Mouse (Mus musculus) limb, embryonic 14.5 days (tissue): ENCODE measurements around the gene Shld2. TPM values are rescaled to one million over a fixed set of nuclear protein-coding genes. Genes with fewer than 3 reads are reported as not detected.
A peak's percentile ranks its signal among the peaks of the same experiment; 100 is the strongest.
"Not testable (repeated sequence)": the region's sequence is repeated elsewhere in the genome, so short reads cannot be mapped to it uniquely, and the experiment has no call there.

Experiments
- ATAC-seq: fragments of 200-750 bp; cut with Nextera tagmentation; 2 replicates; pipeline ENCODE4 v1.8.0; 2017; ENCODE audit warnings: low read depth, moderate number of reproducible peaks, moderate TSS enrichment; ENCODE audit not compliant: low FRiP score
- DNase-seq: peaks from one replicate; pipeline ENCODE4 v3.0.0-alpha.2; 2015; ENCODE audit warnings: low spot score
- H3K27ac ChIP-seq: fragments of 300-500 bp; sonication (generic); replicated peaks from 2 replicates; pipeline ENCODE4 v1.5.1; 2014; ENCODE audit warnings: low read depth, mild to moderate bottlenecking, low read length, moderate library complexity, mixed read lengths
- H3K27me3 ChIP-seq: fragments of 300-500 bp; sonication (generic); 2 replicates; pipeline ENCODE4 v1.6.1; 2014; ENCODE audit warnings: low read length, mixed read lengths; ENCODE audit not compliant: control insufficient read depth, insufficient read depth
- H3K36me3 ChIP-seq: fragments of 300-500 bp; sonication (generic); 2 replicates; pipeline ENCODE4 v1.6.1; 2014; ENCODE audit warnings: mild to moderate bottlenecking, low read length, moderate library complexity, mixed read lengths; ENCODE audit not compliant: control insufficient read depth, insufficient read depth
- H3K4me1 ChIP-seq: fragments of 300-500 bp; sonication (generic); 2 replicates; pipeline ENCODE4 v1.6.1; 2014; ENCODE audit warnings: antibody characterized with exemption, low read length, mixed read lengths; ENCODE audit not compliant: control insufficient read depth, insufficient read depth
- H3K4me2 ChIP-seq: fragments of 300-500 bp; sonication (generic); replicated peaks from 2 replicates; pipeline ENCODE4 v1.6.1; 2014; ENCODE audit warnings: low read depth, mild to moderate bottlenecking, low read length, moderate library complexity; ENCODE audit not compliant: severe bottlenecking
- H3K4me3 ChIP-seq: fragments of 300-500 bp; sonication (generic); replicated peaks from 2 replicates; pipeline ENCODE4 v1.5.1; 2014; ENCODE audit warnings: low read length
- H3K9ac ChIP-seq: fragments of 300-500 bp; sonication (generic); 2 replicates; pipeline ENCODE4 v1.6.1; 2014; ENCODE audit warnings: mild to moderate bottlenecking, low read depth, low read length, moderate library complexity; ENCODE audit not compliant: severe bottlenecking
- H3K9me3 ChIP-seq: fragments of 300-500 bp; sonication (generic); 2 replicates; pipeline ENCODE4 v1.6.1; 2016; ENCODE audit warnings: low read length; ENCODE audit not compliant: control insufficient read depth
- POLR2A ChIP-seq: fragments of 200-500 bp; IDR thresholded peaks from 2 replicates; pipeline ENCODE4 v1.8.0; 2012; ENCODE audit warnings: inconsistent platforms, mild to moderate bottlenecking, moderate library complexity, borderline replicate concordance; ENCODE audit not compliant: insufficient read depth, insufficient read length; ENCODE audit errors: extremely low read depth
- WGBS: fragments of 180-500 bp; shearing (Covaris S2); extraction: QIAGEN DNeasy Blood & Tissue Kit; methylation state at CpG from one replicate; pipeline ENCODE4 v1.1.7; 2014; 5-methylcytosine and 5-hydroxymethylcytosine counted together
- polyA plus RNA-seq, 2 experiments: library from polyadenylated mRNA; depleted of rRNA in 1 of 2; stranded (reverse) in 1 of 2; unstranded in 1 of 2; fragments of >200 nt; fragmentation: Nextera tagmentation in 1 of 2; extraction: Ambion mirVana in 1 of 2; gene quantifications; 2 replicates each; pipeline versions ENCODE4 v1.2.1 to v1.2.3; 2012 to 2014

The Shld2 gene
- polyA plus RNA-seq, 2 experiments, result 6.7 to 11.7 TPM

GRCm38 (mm10) chr14:34318113-34318512 is 7.8 kb upstream of the Shld2 start:
- Histone ChIP-seq H3K27ac (no peak overlapping the region), H3K9me3 (no peaks in the 10 kb centered on the region), H3K9ac (no peak overlapping the region), H3K27me3 (no peaks in the 10 kb centered on the region), H3K4me1 (peaks cover 3% of the 10 kb centered on the region), H3K4me2 (no peak overlapping the region), H3K36me3 (peaks cover 29% of the 10 kb centered on the region), H3K4me3 (no peak overlapping the region)
- no peak; the same call in 1 of the 2 replicates for ATAC-seq
- TF ChIP-seq POLR2A, result no peak
- DNase-seq, result peak; percentile 26

- H3K4me1 ChIP-seq, result peaks cover 8% of the 10 kb centered on the region
- ATAC-seq (no peak), DNase-seq (no peak)
- no peak overlapping the region for H3K4me2 ChIP-seq
- H3K9ac ChIP-seq, result no peak overlapping the region
- WGBS, result 89% methylated on average over 3 of the region's 3 CpGs
- H3K27ac ChIP-seq, result no peak overlapping the region
- H3K9me3 ChIP-seq, result no peaks in the 10 kb centered on the region
- peaks cover 28% of the 10 kb centered on the region for H3K36me3 ChIP-seq
- no peak for TF ChIP-seq POLR2A
- H3K4me3 ChIP-seq, result no peak overlapping the region
- no peaks in the 10 kb centered on the region for H3K27me3 ChIP-seq
Measured at GRCm38 (mm10) chr14:34317431-34317830, 7.1 kb upstream of the Shld2 start.

- H3K4me3 ChIP-seq, result no peak overlapping the region
- H3K27me3 ChIP-seq, result no peaks in the 10 kb centered on the region
- 97% methylated on average over 2 of the region's 2 CpGs for WGBS
- no peaks in the 10 kb centered on the region for H3K9me3 ChIP-seq
- TF ChIP-seq POLR2A, result no peak
- ATAC-seq (no peak), DNase-seq (no peak)
- H3K9ac ChIP-seq, result no peak overlapping the region
- peaks cover 11% of the 10 kb centered on the region for H3K4me1 ChIP-seq
- H3K4me2 ChIP-seq, result no peak overlapping the region
- no peak overlapping the region for H3K27ac ChIP-seq
- H3K36me3 ChIP-seq, result peaks cover 24% of the 10 kb centered on the region
Measured at GRCm38 (mm10) chr14:34316346-34316745, 6.1 kb upstream of the Shld2 start.

GRCm38 (mm10) chr14:34314796-34315195 is 4.5 kb upstream of the Shld2 start:
- H3K9me3 ChIP-seq, result no peaks in the 10 kb centered on the region
- DNase-seq, result no peak
- no peaks in the 10 kb centered on the region for H3K27me3 ChIP-seq
- no peak overlapping the region for H3K4me3 ChIP-seq
- peaks cover 11% of the 10 kb centered on the region for H3K4me1 ChIP-seq
- 53% methylated on average over 3 of the region's 3 CpGs for WGBS
- H3K27ac ChIP-seq, result no peak overlapping the region
- peaks cover 11% of the 10 kb centered on the region for H3K36me3 ChIP-seq
- H3K4me2 ChIP-seq, result no peak overlapping the region
- TF ChIP-seq POLR2A, result no peak
- no peak overlapping the region for H3K9ac ChIP-seq
- no peak for ATAC-seq

- H3K27me3 ChIP-seq, H3K9ac ChIP-seq, H3K36me3 ChIP-seq, H3K4me2 ChIP-seq, H3K4me3 ChIP-seq, DNase-seq, ATAC-seq, H3K27ac ChIP-seq, H3K9me3 ChIP-seq: not testable (repeated sequence)
- H3K4me1 ChIP-seq, result peaks cover 11% of the 10 kb centered on the region
- 88% methylated on average over 8 of the region's 8 CpGs for WGBS
Measured at GRCm38 (mm10) chr14:34314383-34314782, 4.1 kb upstream of the Shld2 start.

- WGBS, result 94% methylated on average over 3 of the region's 3 CpGs
- ATAC-seq, result no peak
Measured at GRCm38 (mm10) chr14:34313612-34314011, 3.3 kb upstream of the Shld2 start.

More at GRCm38 (mm10) chr14:34313612-34314011, 3.3 kb upstream of the Shld2 start:
- peaks cover 9% of the 10 kb centered on the region for H3K36me3 ChIP-seq
- no peak for TF ChIP-seq POLR2A
- H3K4me3 ChIP-seq, result no peak overlapping the region
- H3K4me1 ChIP-seq, result peaks cover 11% of the 10 kb centered on the region
- H3K9me3 ChIP-seq, result no peaks in the 10 kb centered on the region
- no peak overlapping the region for H3K27ac ChIP-seq
- H3K9ac ChIP-seq, result no peak overlapping the region
- no peak for DNase-seq
- H3K27me3 ChIP-seq, result no peaks in the 10 kb centered on the region
- no peak overlapping the region for H3K4me2 ChIP-seq
